Mouse (Mus musculus) stomach, embryonic 14.5 days (tissue): ENCODE data around the gene Pld5. TPM values are rescaled to one million over a fixed set of nuclear protein-coding genes. Genes with fewer than 3 reads are reported as not detected.

ENCODE experiments used
- ATAC-seq: fragments of 200-750 bp; cut with Nextera tagmentation; 2 replicates; pipeline ENCODE4 v1.8.0; 2017; ENCODE audit warnings: low read depth, moderate TSS enrichment; ENCODE audit not compliant: insufficient number of reproducible peaks, insufficient read depth, low FRiP score
- H3K27ac ChIP-seq: fragments of 300-500 bp; sonication (generic); 2 replicates; pipeline ENCODE4 v1.5.1; 2014; ENCODE audit warnings: mild to moderate bottlenecking, low read length, moderate library complexity, mixed read lengths
- H3K27me3 ChIP-seq: fragments of 300-500 bp; sonication (generic); 2 replicates; pipeline ENCODE4 v1.6.1; 2014; ENCODE audit warnings: low read length, control low read depth, mixed read lengths; ENCODE audit not compliant: control insufficient read depth, insufficient read depth
- H3K36me3 ChIP-seq: fragments of 300-500 bp; sonication (generic); 2 replicates; pipeline ENCODE4 v1.6.1; 2014; ENCODE audit warnings: mild to moderate bottlenecking, control low read depth, low read length, moderate library complexity, mixed read lengths; ENCODE audit not compliant: control insufficient read depth, insufficient read depth
- H3K4me1 ChIP-seq: fragments of 300-500 bp; sonication (generic); 2 replicates; pipeline ENCODE4 v1.6.1; 2014; ENCODE audit warnings: low read length, control low read depth, mixed read lengths; ENCODE audit not compliant: control insufficient read depth, insufficient read depth
- H3K4me2 ChIP-seq: fragments of 300-500 bp; sonication (generic); replicated peaks from 2 replicates; pipeline ENCODE4 v1.6.1; 2014; ENCODE audit warnings: low read depth, low read length, control low read depth
- H3K4me3 ChIP-seq: fragments of 300-500 bp; sonication (generic); 2 replicates; pipeline ENCODE4 v1.5.1; 2014; ENCODE audit warnings: low read depth, low read length, control low read depth
- H3K9ac ChIP-seq: fragments of 300-500 bp; sonication (generic); replicated peaks from 2 replicates; pipeline ENCODE4 v1.6.1; 2014; ENCODE audit warnings: low read depth, mild to moderate bottlenecking, control low read depth, low read length, moderate library complexity, mixed read lengths
- H3K9me3 ChIP-seq: fragments of 300-500 bp; sonication (generic); 2 replicates; pipeline ENCODE4 v1.6.1; 2016; ENCODE audit warnings: low read depth, low read length, control low read depth; ENCODE audit not compliant: control insufficient read depth
- WGBS: fragments of 180-500 bp; shearing (Covaris S2); extraction: QIAGEN DNeasy Blood & Tissue Kit; methylation state at CpG from one replicate; pipeline ENCODE4 v1.1.7; 2014; 5-methylcytosine and 5-hydroxymethylcytosine counted together
- polyA plus RNA-seq: library from polyadenylated mRNA; unstranded; fragments of >200 nt; fragmentation: Nextera tagmentation; extraction: Ambion mirVana; gene quantifications from 2 replicates; pipeline ENCODE4 v1.2.1, GENCODE M21; 2014

Pld5 gene
- polyA plus RNA-seq, 1 experiment from 2014 or later = 1.2 TPM

DNA sequence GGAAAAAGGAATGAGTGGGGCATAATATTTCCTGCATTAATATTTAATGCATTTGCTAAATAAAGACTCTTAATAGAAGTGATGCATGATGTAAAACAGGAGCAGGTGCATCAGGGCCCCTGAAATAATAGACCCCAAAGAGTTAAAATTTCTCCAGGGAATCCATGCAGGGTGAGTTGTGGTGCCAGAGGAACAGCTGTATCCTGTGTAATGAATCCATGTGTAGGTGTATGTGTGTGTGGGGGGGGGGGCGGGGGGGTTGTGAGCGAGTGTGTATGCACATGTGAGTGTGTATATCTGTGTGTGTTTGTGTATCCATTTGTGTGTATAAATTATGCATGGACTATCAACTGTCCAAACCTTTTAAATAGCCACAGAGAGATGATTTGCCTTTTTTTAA lies 194.1 kb downstream of the Pld5 start:
- no peak overlapping the region for H3K9ac ChIP-seq
- 78% methylated on average over 2 of the region's 2 CpGs for WGBS
- no peak overlapping the region for H3K4me2 ChIP-seq
- H3K36me3 ChIP-seq = no peaks in the 10 kb centered on the region
- H3K4me1 ChIP-seq = no peaks in the 10 kb centered on the region
- H3K4me3 ChIP-seq = no peak overlapping the region
- ATAC-seq = no peak
- no peaks in the 10 kb centered on the region for H3K9me3 ChIP-seq
- H3K27ac ChIP-seq = no peak overlapping the region
- H3K27me3 ChIP-seq = no peaks in the 10 kb centered on the region

DNA sequence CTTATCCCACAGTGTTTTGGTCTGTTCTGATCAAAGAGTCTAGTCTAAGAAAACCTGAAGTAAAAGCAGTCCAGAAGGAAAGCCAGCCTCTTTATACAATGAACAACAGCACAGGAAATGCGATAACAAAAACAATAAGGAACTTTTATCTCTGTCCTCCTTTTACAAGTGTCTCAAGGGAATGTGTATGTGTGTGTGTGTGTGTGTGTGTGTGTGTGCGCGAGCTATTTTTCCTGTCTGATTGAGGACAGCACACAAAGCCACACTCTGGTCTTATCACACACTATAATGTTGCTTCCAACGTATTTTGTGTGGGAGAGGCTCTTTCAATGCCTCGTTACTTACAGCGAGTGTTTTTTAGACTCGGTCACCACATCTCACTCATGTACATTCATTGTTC lies 196.7 kb downstream of the Pld5 start:
- Histone ChIP-seq H3K27ac (no peak overlapping the region), H3K9me3 (no peaks in the 10 kb centered on the region), H3K36me3 (no peaks in the 10 kb centered on the region), H3K27me3 (no peaks in the 10 kb centered on the region), H3K4me3 (no peak overlapping the region), H3K4me2 (no peak overlapping the region), H3K9ac (no peak overlapping the region), H3K4me1 (no peaks in the 10 kb centered on the region)
- WGBS = 81% methylated on average over 7 of the region's 7 CpGs
- ATAC-seq = no peak

DNA sequence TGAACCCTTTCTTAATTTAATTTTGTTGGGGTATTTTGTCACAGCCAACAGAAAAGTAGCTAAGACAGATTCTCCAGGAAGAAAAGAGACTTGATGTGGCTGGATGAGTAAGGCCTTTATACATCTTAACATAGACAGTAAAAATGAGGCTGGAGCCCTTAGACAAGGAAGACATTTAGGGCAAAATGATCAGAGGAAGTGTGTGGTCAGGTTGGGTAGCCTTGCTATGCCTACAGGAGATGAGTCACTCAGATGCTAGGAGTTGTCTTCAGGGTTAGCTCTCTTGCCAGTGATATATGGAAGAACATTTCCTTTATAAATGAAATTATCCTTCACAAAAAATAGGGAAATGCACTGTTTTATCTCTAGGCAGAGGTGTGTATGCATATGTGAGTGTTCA lies 198.3 kb downstream of the Pld5 start:
- no peak for ATAC-seq
- Histone ChIP-seq H3K27me3 (no peaks in the 10 kb centered on the region), H3K27ac (no peak overlapping the region), H3K36me3 (no peaks in the 10 kb centered on the region), H3K4me1 (no peaks in the 10 kb centered on the region), H3K9me3 (no peaks in the 10 kb centered on the region), H3K9ac (no peak overlapping the region), H3K4me3 (no peak overlapping the region), H3K4me2 (no peak overlapping the region)

DNA sequence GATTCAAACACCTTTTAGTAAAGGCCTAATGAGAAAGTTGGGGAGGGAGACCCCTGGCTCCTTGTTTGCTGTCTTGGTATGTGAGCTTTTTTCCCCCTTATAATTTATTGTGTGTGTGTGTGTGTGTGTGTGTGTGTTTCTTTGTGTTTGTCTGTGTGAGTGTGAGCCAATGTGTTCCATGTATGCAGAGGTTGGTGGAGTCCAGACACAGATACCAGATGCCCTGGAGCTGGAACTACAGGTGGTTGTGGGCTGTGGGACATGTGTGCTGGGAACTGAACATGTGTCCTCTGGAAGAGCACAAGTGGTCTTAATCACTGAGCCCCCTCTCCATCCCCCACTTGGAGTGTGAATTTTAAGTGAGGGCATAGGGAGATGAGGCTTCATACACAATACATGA lies 199.3 kb downstream of the Pld5 start:
- Histone ChIP-seq H3K27me3 (no peaks in the 10 kb centered on the region), H3K36me3 (no peaks in the 10 kb centered on the region), H3K9ac (no peak overlapping the region), H3K27ac (no peak overlapping the region), H3K4me3 (no peak overlapping the region), H3K9me3 (no peaks in the 10 kb centered on the region), H3K4me1 (no peaks in the 10 kb centered on the region), H3K4me2 (no peak overlapping the region)
- no peak for ATAC-seq

DNA sequence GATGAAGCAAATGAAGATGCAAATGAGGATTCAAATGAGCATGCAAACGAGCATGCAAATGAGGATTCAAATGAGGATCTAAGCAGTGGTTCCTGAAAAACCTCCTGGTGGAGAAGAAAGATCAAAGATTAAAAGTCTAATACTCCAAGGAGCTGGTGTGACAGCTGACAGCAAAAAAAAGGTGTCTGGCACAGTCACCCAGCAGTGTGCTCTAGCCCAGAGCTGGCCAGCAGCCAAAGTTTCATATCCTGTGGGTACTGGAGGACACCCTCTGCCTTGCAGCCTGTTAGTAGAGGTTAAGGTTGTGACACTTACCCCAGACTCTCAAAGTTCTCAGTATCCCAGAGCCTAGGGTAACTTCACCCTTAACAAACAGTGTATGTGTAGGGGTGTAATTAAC lies 199.7 kb downstream of the Pld5 start:
- Histone ChIP-seq H3K9ac (no peak overlapping the region), H3K4me1 (no peaks in the 10 kb centered on the region), H3K4me3 (no peak overlapping the region), H3K4me2 (no peak overlapping the region), H3K36me3 (no peaks in the 10 kb centered on the region), H3K9me3 (no peaks in the 10 kb centered on the region), H3K27me3 (no peaks in the 10 kb centered on the region), H3K27ac (no peak overlapping the region)
- ATAC-seq = peak; percentile 58; the same call in 1 of the 2 replicates
- 72% methylated on average over 1 of the region's 1 CpGs for WGBS

DNA sequence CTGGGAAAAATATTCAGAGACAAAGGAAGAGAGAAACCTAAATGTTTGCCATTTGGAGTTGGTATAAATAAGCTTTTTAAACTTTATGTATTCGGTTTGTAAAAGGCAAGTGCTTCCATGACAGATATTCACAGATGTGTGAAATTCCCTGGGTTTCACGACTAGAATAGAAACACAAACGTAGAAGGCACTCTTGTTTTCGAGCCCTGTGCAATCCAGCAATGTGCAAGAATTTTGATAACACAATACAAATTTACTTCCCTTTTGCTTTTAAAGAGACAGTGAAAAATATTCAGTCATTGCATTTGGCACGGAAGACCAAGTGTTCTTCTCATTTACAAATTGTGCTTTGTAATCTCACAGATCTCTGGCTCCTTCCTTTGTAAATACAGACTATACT lies 200.6 kb downstream of the Pld5 start:
- Histone ChIP-seq H3K27ac (no peak overlapping the region), H3K36me3 (no peaks in the 10 kb centered on the region), H3K27me3 (no peaks in the 10 kb centered on the region), H3K4me3 (no peak overlapping the region), H3K4me2 (no peak overlapping the region), H3K9me3 (no peaks in the 10 kb centered on the region), H3K4me1 (no peaks in the 10 kb centered on the region), H3K9ac (no peak overlapping the region)
- ATAC-seq = no peak
- WGBS = 35% methylated on average over 5 of the region's 5 CpGs

DNA sequence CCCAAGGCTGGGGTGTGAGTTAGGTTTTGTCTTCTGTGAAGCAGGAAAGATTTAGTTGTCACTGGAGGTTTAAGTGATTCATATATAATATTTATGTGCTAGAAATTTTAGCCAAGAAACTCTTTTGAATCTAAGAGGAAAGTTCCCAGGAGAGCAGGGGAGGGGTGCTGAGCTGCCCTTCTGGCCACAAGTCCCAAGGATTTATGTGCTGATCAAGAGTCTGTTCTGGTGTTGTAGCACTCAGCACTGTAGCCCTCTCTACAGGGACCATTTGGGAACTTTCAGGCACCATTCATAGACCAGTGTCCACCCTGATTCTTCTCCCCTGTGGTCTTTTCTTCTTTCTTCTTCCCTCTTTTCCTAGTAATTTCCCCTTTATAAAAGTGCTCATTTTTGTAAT lies 209.8 kb downstream of the Pld5 start:
- H3K4me1 ChIP-seq = no peaks in the 10 kb centered on the region
- no peak overlapping the region for H3K27ac ChIP-seq
- no peak for ATAC-seq

DNA sequence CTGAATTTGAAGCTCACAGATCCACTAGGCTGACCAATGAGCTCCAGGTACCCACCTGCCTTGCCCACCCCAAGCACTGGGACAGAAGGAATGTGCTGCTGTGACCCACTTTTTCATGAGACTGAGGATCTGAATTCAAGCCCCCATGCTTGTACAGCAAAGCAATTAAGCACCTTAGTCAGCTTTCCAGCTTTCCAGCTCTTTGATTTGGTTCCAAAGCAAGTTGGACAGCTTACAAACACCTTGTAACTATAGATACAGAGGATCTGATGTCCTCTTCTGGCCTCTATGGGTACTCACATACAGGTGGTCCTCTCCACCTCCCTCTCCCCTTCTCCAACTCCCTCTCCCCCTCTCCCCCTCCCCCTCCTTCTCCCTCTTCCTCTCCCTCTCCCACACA lies 210.6 kb downstream of the Pld5 start:
- H3K36me3 ChIP-seq = no peaks in the 10 kb centered on the region
- H3K27ac ChIP-seq = no peak overlapping the region
- H3K9me3 ChIP-seq = no peaks in the 10 kb centered on the region
- H3K4me1 ChIP-seq = no peaks in the 10 kb centered on the region
- H3K9ac ChIP-seq = no peak overlapping the region
- H3K4me2 ChIP-seq = no peak overlapping the region
- H3K27me3 ChIP-seq = no peaks in the 10 kb centered on the region
- no peak for ATAC-seq
- no peak overlapping the region for H3K4me3 ChIP-seq

More for the DNA sequence above, 209.8 kb downstream of the Pld5 start:
- H3K36me3 ChIP-seq = no peaks in the 10 kb centered on the region
- H3K4me3 ChIP-seq = no peak overlapping the region
- no peak overlapping the region for H3K9ac ChIP-seq
- no peaks in the 10 kb centered on the region for H3K9me3 ChIP-seq
- no peaks in the 10 kb centered on the region for H3K27me3 ChIP-seq
- no peak overlapping the region for H3K4me2 ChIP-seq

DNA sequence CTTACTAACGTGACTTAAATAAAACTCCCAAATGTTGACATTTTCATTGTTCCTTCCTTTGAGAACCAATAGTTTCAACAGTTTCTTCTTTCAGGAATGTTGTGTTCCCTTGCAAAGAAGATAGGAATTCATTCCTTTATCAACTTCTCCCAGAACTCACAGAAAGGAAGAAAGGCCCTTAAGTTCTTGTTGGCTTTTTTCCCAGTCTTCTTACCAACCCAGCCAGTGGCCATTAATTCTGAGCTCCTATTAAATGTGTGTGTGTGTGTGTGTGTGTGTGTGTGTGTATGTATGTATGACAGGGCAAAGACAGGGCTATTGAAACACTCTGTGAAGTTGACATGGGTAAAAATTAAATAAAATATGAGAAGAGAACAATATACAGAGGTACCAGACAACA lies 221.5 kb downstream of the Pld5 start:
- H3K4me3 ChIP-seq = no peak overlapping the region
- ATAC-seq = no peak
- 49% methylated on average over 1 of the region's 1 CpGs for WGBS
- H3K9me3 ChIP-seq = no peaks in the 10 kb centered on the region
- no peaks in the 10 kb centered on the region for H3K4me1 ChIP-seq
- no peak overlapping the region for H3K9ac ChIP-seq
- no peak overlapping the region for H3K27ac ChIP-seq
- H3K36me3 ChIP-seq = no peaks in the 10 kb centered on the region
- H3K27me3 ChIP-seq = no peaks in the 10 kb centered on the region
- no peak overlapping the region for H3K4me2 ChIP-seq
